Mouse (Mus musculus): Measurements from ENCODE around the gene Nfic.

Gene Nfic

DNA sequence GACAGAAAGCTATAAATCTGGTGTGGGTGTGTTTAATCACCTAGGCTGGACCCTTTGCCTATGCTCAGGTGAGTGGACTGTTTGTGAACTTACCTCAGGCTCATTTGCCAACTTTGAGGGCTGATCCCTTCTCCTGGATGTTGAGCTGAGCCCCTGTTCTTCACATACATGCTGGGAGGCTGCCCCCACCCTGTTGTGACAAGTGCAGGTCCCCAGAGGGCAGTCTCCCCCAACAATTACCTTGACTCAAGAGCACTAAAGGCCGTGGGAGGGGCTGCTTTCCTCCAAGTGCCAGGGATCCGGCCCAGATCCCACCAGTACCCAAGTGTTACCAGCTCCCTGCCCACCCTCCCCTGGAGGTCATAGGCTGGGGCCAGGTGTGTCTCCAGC lies 29.6 kb upstream of the Nfic start:
- no peak for DNase-seq

- DNase-seq, result no peak
Observed at GRCm38 (mm10) chr10:81484441-81485059, 29.1 kb upstream of the Nfic start.

- DNase-seq, result peak; percentile 62
Observed at GRCm38 (mm10) chr10:81483983-81484382, 28.5 kb upstream of the Nfic start.

GRCm38 (mm10) chr10:81482533-81482889 lies 27.1 kb upstream of the Nfic start, which contains the start of gene Celf5:
Gene Celf5, minus strand, starts transcription at chr10:81482709.
- peak; percentile 80 for DNase-seq

DNA sequence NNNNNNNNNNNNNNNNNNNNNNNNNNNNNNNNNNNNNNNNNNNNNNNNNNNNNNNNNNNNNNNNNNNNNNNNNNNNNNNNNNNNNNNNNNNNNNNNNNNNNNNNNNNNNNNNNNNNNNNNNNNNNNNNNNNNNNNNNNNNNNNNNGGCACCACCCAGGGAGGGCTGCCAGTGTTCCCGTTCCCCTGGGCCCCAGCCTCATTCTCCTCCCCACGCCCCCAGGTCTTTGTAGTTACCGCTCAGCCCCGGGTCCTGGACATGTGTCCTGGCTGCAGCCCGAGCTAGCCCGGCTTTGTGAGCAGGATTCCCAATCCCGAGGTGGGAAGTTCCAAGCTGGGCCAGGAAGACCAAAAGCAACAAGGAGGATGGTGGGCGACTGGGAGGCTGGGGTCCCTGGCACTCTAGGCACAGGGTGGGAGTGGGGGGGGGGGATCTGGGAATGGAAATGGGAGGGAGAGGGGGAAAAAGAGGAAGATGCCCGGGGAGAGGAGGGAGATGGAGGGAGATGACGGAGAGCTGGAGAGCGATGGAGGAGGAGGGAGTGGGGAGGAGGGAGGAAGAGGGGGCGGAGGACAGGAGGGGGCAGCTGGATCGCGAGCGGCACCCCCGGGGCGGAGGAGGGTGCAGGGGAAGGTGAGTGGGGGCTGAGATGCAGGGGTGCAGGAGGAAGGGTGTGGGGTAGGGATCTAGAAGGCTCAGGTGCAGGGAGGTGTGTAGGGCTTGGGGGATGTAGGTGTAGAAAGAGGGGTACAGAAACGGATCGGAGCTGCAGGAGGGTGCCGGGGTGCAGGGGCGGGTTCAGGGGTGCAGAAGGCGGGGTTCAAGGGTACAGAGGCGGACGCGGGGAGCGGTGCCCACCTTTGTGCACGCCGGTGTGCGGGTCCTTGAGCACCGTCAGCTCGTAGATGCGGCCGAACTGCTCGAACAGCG lies 26.4 kb upstream of the Nfic start:
- peak; percentile 62 for DNase-seq

GRCm38 (mm10) chr10:81474461-81474860 lies 19.0 kb upstream of the Nfic start:
- DNase-seq, result no peak

GRCm38 (mm10) chr10:81473003-81473451 lies 17.6 kb upstream of the Nfic start:
- DNase-seq, result peak; percentile 86

- peak; percentile 55 for DNase-seq
Observed at GRCm38 (mm10) chr10:81472403-81473002, 17.1 kb upstream of the Nfic start.

- no peak for DNase-seq
Observed at GRCm38 (mm10) chr10:81470454-81470853, 15.0 kb upstream of the Nfic start.

DNA sequence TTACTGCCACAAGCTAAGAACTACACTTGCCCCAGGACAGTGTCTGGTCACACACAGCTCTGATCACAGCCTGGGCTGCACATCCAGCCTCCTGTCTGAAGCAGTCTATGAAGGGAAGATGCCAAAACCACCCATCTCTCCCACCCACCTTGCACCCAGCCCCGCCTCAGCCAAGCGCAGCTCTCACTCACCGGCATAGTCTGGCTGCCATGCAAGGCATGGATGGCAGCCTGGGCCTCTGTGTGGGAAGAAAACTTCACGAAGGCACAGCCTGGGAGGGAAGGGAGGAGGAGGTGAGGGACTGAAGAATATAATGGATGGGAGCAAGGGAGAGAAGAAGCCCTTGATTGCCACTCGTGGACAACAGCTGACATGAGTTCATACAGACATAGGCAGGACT lies 13.8 kb upstream of the Nfic start:
- DNase-seq, result no peak

DNA sequence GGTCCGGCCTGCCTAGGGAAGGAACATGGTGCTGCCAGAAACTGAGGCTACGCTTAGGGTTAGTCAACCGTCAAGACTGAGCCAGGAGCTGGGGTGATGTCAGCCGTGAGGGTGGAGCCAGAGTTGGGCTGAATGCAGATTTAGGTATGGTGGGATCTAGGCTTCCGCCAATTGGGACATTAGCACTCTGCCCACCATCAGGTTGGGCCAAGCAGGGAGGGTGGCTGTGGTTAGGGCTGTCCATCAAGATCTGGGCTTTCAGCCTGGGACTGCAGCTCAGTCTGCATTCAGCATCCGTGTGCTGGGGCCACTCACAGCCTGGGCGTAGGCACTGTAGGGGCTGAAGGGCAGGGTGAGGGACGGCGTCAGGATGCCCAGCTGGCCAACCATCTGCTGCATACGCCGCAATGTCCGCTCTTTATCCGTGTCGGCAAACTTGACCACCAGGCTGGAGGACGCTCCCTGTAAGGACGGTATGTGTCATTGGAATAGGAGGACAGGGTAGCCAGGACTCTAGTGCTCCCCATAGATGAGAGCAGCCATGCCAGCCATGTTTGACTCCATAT lies 12.3 kb upstream of the Nfic start:
- peak; percentile 2 for DNase-seq

GRCm38 (mm10) chr10:81466881-81467280 lies 11.4 kb upstream of the Nfic start:
- DNase-seq, result peak; percentile 12

- DNase-seq, result peak; percentile 2
Observed at GRCm38 (mm10) chr10:81466066-81466465, 10.6 kb upstream of the Nfic start.

DNA sequence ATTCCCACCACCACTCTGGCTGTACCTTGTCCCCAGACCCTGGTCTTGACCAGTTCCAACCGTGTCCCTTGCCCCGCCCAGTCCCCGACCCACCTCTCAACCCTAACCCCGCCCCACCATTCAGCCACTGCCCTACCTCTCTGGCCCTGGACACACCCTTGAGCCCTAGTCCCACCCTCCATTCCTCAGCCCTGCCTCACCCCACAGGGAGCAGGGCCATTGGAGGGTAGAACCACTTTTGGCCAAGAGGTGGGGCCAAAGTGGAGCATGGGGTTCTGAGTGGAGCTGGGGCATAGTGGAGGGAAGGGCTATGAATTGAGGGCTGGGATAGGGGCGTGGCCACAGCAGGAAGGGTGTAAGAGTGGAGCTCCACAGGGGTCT lies 9.8 kb upstream of the Nfic start:
- peak; percentile 5 for DNase-seq

DNA sequence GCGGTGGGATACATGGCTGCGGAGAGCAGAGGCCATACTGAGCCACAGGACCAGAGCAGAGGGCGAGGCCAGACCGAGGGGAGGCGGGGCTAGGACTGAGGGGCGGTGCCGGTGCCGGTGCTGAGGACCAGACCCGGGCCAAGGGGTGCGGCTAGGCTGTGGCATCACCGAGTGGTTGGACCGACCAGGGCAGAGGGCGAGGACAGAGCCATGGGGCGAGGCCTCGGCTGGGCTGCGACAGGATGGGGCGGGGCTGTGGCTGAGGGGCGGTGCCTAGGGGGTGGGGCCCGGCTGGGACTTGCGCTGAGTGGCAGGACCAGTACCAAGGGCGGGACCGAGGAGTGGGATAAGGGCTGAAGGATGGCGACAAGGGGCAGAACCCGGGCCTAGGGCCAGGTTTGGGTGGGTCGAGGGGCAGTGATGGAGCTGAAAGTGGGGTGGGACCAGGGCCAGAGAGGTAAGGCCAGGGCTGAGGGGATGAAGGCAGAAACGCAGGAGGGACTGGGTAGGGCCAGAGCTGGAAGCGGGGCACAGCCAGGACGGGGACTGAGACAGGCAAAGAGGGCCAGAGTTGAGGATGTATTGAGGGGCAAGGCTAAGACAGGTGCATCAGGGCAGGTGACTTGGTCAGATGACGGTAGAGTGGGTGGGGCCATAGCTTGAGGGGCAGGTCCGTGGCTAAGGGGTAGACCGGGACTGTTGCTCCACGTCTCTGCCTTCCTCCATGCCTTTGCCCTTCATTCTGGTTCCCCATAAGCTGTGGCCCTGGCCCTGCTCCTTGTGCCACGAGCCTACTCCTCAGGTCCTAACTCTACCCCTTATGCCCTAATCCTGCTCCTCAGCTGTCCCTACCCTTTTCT lies 9.2 kb upstream of the Nfic start:
- peak; percentile 33 for DNase-seq

DNA sequence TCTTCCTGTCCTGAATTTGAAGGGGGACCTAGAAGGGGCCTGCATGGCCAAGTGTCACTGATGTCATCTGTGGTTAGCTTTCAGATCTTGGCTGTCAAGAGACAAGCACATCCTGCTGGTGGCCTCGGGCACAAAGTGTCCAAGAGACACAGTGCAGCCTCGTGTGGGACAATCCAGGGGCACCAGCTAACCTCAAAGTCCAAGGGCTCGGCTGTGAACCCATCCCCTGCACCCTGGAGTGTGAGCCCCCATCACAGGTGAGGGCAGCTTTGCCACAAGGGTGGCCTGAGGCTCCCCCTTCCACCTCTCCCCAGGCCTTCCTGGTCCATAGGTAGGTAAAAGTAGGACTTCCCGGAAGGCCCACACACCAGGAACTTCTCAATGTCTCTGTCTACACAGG lies 8.1 kb upstream of the Nfic start:
- DNase-seq, result peak; percentile 3

- peak; percentile 8 for DNase-seq
Observed at GRCm38 (mm10) chr10:81462917-81463316, 7.5 kb upstream of the Nfic start.

DNA sequence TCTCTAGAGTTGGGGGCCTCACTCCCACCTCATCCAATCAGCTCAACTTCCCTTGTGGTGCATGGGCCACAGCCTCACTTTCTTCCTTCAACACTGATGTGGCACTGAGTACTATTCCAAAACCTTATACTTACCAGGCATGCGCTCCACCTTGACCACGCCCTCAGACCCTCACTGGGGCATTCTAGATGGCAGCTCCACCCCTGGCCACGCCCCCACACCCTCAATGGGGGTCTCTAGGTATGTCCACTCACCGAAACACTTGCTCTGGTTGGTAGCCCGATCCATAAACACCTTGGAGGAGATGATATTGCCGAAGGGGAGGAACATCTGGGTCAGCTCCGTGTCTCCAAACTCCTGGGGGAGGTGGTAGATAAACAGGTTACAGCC lies 7.0 kb upstream of the Nfic start:
- DNase-seq, result no peak

- peak; percentile 10 for DNase-seq
Observed at GRCm38 (mm10) chr10:81461673-81462414, 6.4 kb upstream of the Nfic start.

DNA sequence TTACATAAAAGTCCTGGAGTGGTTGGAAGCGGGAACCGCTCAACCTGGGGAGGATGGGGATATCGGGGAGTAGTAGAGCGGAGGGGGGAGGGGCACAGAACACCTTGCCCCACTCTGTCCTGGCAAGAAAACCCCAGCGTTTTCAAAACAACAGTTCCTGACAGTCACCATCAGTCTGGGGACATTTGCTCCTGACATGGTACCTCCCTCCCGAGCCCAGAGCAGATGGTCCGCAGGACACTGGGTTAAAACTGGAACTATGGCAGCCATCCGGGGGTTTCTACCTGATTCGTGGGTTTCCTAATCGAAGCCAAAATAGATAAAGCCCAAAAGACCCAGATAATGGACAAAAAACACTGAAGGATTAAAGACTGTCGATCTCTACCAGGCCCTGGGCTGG lies 5.5 kb upstream of the Nfic start:
- peak; percentile 8 for DNase-seq

DNA sequence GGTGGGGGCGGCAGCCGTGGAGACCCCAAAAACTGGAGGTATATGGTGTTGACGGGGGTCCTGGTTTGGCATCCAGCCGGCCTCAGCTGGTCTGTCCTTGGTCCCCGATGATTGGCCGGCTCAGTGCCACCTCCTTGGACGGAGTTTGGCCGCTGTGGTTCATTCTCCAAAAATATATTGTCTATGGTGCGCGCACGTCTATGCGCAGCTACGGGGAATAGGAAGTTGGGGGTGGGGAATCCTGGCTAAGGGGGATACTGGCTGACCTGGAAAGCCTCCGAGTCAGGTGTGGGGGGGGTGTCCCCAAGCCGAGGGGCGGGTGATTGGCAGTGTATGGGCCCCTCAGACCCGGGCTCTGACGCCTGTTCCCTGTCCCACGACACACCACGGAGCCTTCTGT lies 5.0 kb upstream of the Nfic start:
- peak; percentile 28 for DNase-seq

DNA sequence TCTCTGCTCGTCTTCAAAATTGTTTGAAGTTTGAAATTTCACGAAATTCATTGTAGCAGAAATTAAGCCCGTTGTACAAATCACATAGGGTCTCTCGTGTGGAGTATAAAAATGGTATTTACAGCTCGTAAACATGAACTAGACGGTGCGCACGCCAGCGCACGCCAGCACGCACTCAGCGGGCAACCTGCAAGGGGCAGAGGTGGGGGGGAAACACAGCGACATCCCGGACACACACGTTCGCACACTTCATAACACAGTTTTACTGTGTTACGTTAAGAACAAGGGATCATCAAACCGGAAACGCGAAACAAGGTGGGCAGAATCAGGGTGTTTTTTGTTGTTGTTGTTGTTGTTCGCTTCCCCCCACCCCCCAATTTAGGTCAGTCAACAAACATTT lies 4.0 kb upstream of the Nfic start:
- DNase-seq, result peak; percentile 4

Measured in right cerebral cortex, postnatal 4 days (tissue).